Mouse (Mus musculus) stomach, embryonic 14.5 days (tissue): ENCODE measurements around the gene Rnf166. TPM values are rescaled to one million over a fixed set of nuclear protein-coding genes. Genes with fewer than 3 reads are reported as not detected.

Experiments
- ATAC-seq: fragments of 200-750 bp; cut with Nextera tagmentation; 2 replicates; pipeline ENCODE4 v1.8.0; 2017; ENCODE audit warnings: low read depth, moderate TSS enrichment; ENCODE audit not compliant: insufficient number of reproducible peaks, insufficient read depth, low FRiP score
- H3K27ac ChIP-seq: fragments of 300-500 bp; sonication (generic); 2 replicates; pipeline ENCODE4 v1.5.1; 2014; ENCODE audit warnings: mild to moderate bottlenecking, low read length, moderate library complexity, mixed read lengths
- H3K27me3 ChIP-seq: fragments of 300-500 bp; sonication (generic); 2 replicates; pipeline ENCODE4 v1.6.1; 2014; ENCODE audit warnings: low read length, control low read depth, mixed read lengths; ENCODE audit not compliant: control insufficient read depth, insufficient read depth
- H3K36me3 ChIP-seq: fragments of 300-500 bp; sonication (generic); 2 replicates; pipeline ENCODE4 v1.6.1; 2014; ENCODE audit warnings: mild to moderate bottlenecking, control low read depth, low read length, moderate library complexity, mixed read lengths; ENCODE audit not compliant: control insufficient read depth, insufficient read depth
- H3K4me1 ChIP-seq: fragments of 300-500 bp; sonication (generic); 2 replicates; pipeline ENCODE4 v1.6.1; 2014; ENCODE audit warnings: low read length, control low read depth, mixed read lengths; ENCODE audit not compliant: control insufficient read depth, insufficient read depth
- H3K4me2 ChIP-seq: fragments of 300-500 bp; sonication (generic); replicated peaks from 2 replicates; pipeline ENCODE4 v1.6.1; 2014; ENCODE audit warnings: low read depth, low read length, control low read depth
- H3K4me3 ChIP-seq: fragments of 300-500 bp; sonication (generic); 2 replicates; pipeline ENCODE4 v1.5.1; 2014; ENCODE audit warnings: low read depth, low read length, control low read depth
- H3K9ac ChIP-seq: fragments of 300-500 bp; sonication (generic); replicated peaks from 2 replicates; pipeline ENCODE4 v1.6.1; 2014; ENCODE audit warnings: low read depth, mild to moderate bottlenecking, control low read depth, low read length, moderate library complexity, mixed read lengths
- H3K9me3 ChIP-seq: fragments of 300-500 bp; sonication (generic); 2 replicates; pipeline ENCODE4 v1.6.1; 2016; ENCODE audit warnings: low read depth, low read length, control low read depth; ENCODE audit not compliant: control insufficient read depth
- WGBS: fragments of 180-500 bp; shearing (Covaris S2); extraction: QIAGEN DNeasy Blood & Tissue Kit; methylation state at CpG from one replicate; pipeline ENCODE4 v1.1.7; 2014; 5-methylcytosine and 5-hydroxymethylcytosine counted together
- polyA plus RNA-seq: library from polyadenylated mRNA; unstranded; fragments of >200 nt; fragmentation: Nextera tagmentation; extraction: Ambion mirVana; gene quantifications from 2 replicates; pipeline ENCODE4 v1.2.1, GENCODE M21; 2014

The Rnf166 gene
- polyA plus RNA-seq = 31.5 and 34.3 TPM in 2 replicates

GRCm38 (mm10) chr8:122475580-122476320, at the start of gene Rnf166, which contains the start of gene Ctu2:
Rnf166 (minus strand) TSS chr8:122476064.
Ctu2 (plus strand) TSS chr8:122476143.
- peaks cover 19% of the 10 kb centered on the region for H3K36me3 ChIP-seq
- peak; percentile 92 for ATAC-seq
- under 1% methylated on average over 97 of the region's 103 CpGs for WGBS

GRCm38 (mm10) chr8:122525004-122525403, 49.1 kb upstream of the Rnf166 start:
- 60% methylated on average over 6 of the region's 6 CpGs for WGBS
- Histone ChIP-seq H3K27me3 (no peaks in the 10 kb centered on the region), H3K27ac (no peak overlapping the region), H3K9me3 (no peaks in the 10 kb centered on the region), H3K9ac (no peak overlapping the region), H3K4me2 (no peak overlapping the region), H3K4me1 (peaks cover 42% of the 10 kb centered on the region), H3K4me3 (no peak overlapping the region), H3K36me3 (no peaks in the 10 kb centered on the region)
- ATAC-seq = 0 out of 2 replicates have a peak, but pooled peaks have one; percentile 28

More at GRCm38 (mm10) chr8:122475580-122476320, at the start of gene Rnf166, which contains the start of gene Ctu2:
- Histone ChIP-seq H3K9ac (peak within 1 kb of the TSS; percentile 58), H3K27me3 (no peaks in the 10 kb centered on the region), H3K4me2 (peak within 1 kb of the TSS; percentile 83), H3K4me3 (peak within 1 kb of the TSS; percentile 59), H3K27ac (peak within 1 kb of the TSS; percentile 8; the same call in 1 of the 2 replicates), H3K9me3 (no peaks in the 10 kb centered on the region), H3K4me1 (peaks cover 9% of the 10 kb centered on the region)

- no peak overlapping the region for H3K9ac ChIP-seq
- no peak overlapping the region for H3K4me3 ChIP-seq
- no peak for ATAC-seq
- no peak overlapping the region for H3K4me2 ChIP-seq
- no peak overlapping the region for H3K27ac ChIP-seq
- no peaks in the 10 kb centered on the region for H3K27me3 ChIP-seq
- WGBS = 77% methylated on average over 6 of the region's 6 CpGs
- no peaks in the 10 kb centered on the region for H3K9me3 ChIP-seq
- no peaks in the 10 kb centered on the region for H3K36me3 ChIP-seq
- H3K4me1 ChIP-seq = peaks cover 42% of the 10 kb centered on the region
Observed at GRCm38 (mm10) chr8:122524506-122524905, 48.6 kb upstream of the Rnf166 start.

GRCm38 (mm10) chr8:122523652-122524360, 47.9 kb upstream of the Rnf166 start:
- H3K4me1 ChIP-seq = peaks cover 43% of the 10 kb centered on the region
- peak overlapping the region; percentile 20; the same call in 1 of the 2 replicates for H3K4me2 ChIP-seq
- ATAC-seq = no peak
- no peak overlapping the region for H3K4me3 ChIP-seq
- 24% methylated on average over 23 of the region's 23 CpGs for WGBS
- 0 out of 2 replicates have a peak overlapping the region, but pooled peaks have one; percentile 28 for H3K9ac ChIP-seq
- peak overlapping the region; percentile 85 for H3K27ac ChIP-seq
- H3K27me3 ChIP-seq = no peaks in the 10 kb centered on the region
- H3K9me3 ChIP-seq = no peaks in the 10 kb centered on the region
- H3K36me3 ChIP-seq = no peaks in the 10 kb centered on the region

GRCm38 (mm10) chr8:122522796-122523651, 47.2 kb upstream of the Rnf166 start:
- H3K36me3 ChIP-seq = no peaks in the 10 kb centered on the region
- H3K27ac ChIP-seq = peak overlapping the region; percentile 85
- H3K9ac ChIP-seq = 0 out of 2 replicates have a peak overlapping the region, but pooled peaks have one; percentile 28
- H3K4me1 ChIP-seq = peaks cover 51% of the 10 kb centered on the region
- 34% methylated on average over 14 of the region's 14 CpGs for WGBS
- no peaks in the 10 kb centered on the region for H3K27me3 ChIP-seq
- H3K4me2 ChIP-seq = peak overlapping the region; percentile 20; the same call in 1 of the 2 replicates
- peak; percentile 37; the same call in 1 of the 2 replicates for ATAC-seq
- H3K4me3 ChIP-seq = no peak overlapping the region
- H3K9me3 ChIP-seq = no peaks in the 10 kb centered on the region

GRCm38 (mm10) chr8:122520611-122521010, 44.7 kb upstream of the Rnf166 start:
- Histone ChIP-seq H3K27ac (no peak overlapping the region), H3K36me3 (no peaks in the 10 kb centered on the region), H3K9ac (no peak overlapping the region), H3K4me3 (no peak overlapping the region), H3K27me3 (no peaks in the 10 kb centered on the region), H3K9me3 (no peaks in the 10 kb centered on the region), H3K4me1 (peaks cover 43% of the 10 kb centered on the region), H3K4me2 (no peak overlapping the region)
- no peak for ATAC-seq
- 81% methylated on average over 11 of the region's 11 CpGs for WGBS

- H3K27me3 ChIP-seq = no peaks in the 10 kb centered on the region
- 9% methylated on average over 6 of the region's 6 CpGs for WGBS
- H3K27ac ChIP-seq = peak overlapping the region; percentile 84
- no peaks in the 10 kb centered on the region for H3K9me3 ChIP-seq
- peak; percentile 30; the same call in 1 of the 2 replicates for ATAC-seq
- no peak overlapping the region for H3K9ac ChIP-seq
- peaks cover 20% of the 10 kb centered on the region for H3K4me1 ChIP-seq
- H3K4me2 ChIP-seq = peak overlapping the region; percentile 10; the same call in 1 of the 2 replicates
- no peaks in the 10 kb centered on the region for H3K36me3 ChIP-seq
- H3K4me3 ChIP-seq = no peak overlapping the region
Observed at GRCm38 (mm10) chr8:122517541-122518190, 41.8 kb upstream of the Rnf166 start.
